Mouse (Mus musculus) hindbrain, embryonic 15.5 days (tissue): ENCODE data around the gene Dbndd2. TPM values are rescaled to one million over a fixed set of nuclear protein-coding genes. Genes with fewer than 3 reads are reported as not detected.

ENCODE experiments used
- ATAC-seq: fragments of 200-750 bp; cut with Nextera tagmentation; 2 replicates; pipeline ENCODE4 v1.8.0; 2017; ENCODE audit warnings: low read depth, moderate number of reproducible peaks, moderate TSS enrichment; ENCODE audit not compliant: low FRiP score
- H3K27ac ChIP-seq: fragments of 300-500 bp; sonication (generic); replicated peaks from 2 replicates; pipeline ENCODE4 v1.5.1; 2015; ENCODE audit warnings: mild to moderate bottlenecking, inconsistent platforms
- H3K27me3 ChIP-seq: fragments of 300-500 bp; sonication (generic); 2 replicates; pipeline ENCODE4 v1.6.1; 2015; ENCODE audit warnings: control low read depth, inconsistent platforms
- H3K36me3 ChIP-seq: fragments of 300-500 bp; sonication (generic); 2 replicates; pipeline ENCODE4 v1.6.1; 2015; ENCODE audit warnings: control low read depth, inconsistent platforms
- H3K4me1 ChIP-seq: fragments of 300-500 bp; sonication (generic); replicated peaks from 2 replicates; pipeline ENCODE4 v1.6.1; 2015; ENCODE audit warnings: control low read depth, inconsistent platforms
- H3K4me2 ChIP-seq: fragments of 300-500 bp; sonication (generic); 2 replicates; pipeline ENCODE4 v1.6.1; 2015; ENCODE audit warnings: moderate library complexity, mild to moderate bottlenecking, inconsistent platforms
- H3K4me3 ChIP-seq: fragments of 300-500 bp; sonication (generic); 2 replicates; pipeline ENCODE4 v1.5.1; 2015; ENCODE audit warnings: mild to moderate bottlenecking, inconsistent platforms
- H3K9ac ChIP-seq: fragments of 300-500 bp; sonication (generic); 2 replicates; pipeline ENCODE4 v1.6.1; 2015; ENCODE audit warnings: inconsistent platforms
- H3K9me3 ChIP-seq: fragments of 300-500 bp; sonication (generic); 2 replicates; pipeline ENCODE4 v1.6.1; 2016; ENCODE audit warnings: control low read depth, inconsistent platforms
- WGBS: fragments of 180-500 bp; shearing (Covaris S2); methylation state at CpG from one replicate; pipeline ENCODE4 v1.1.7; 2015; 5-methylcytosine and 5-hydroxymethylcytosine counted together
- polyA plus RNA-seq: library from polyadenylated mRNA; unstranded; fragments of >200 nt; fragmentation: Nextera tagmentation; extraction: Ambion mirVana; gene quantifications from 2 replicates; pipeline ENCODE4 v1.2.1, GENCODE M21; 2015

Dbndd2 gene
- polyA plus RNA-seq, 1 experiment from 2014 or later: 23.1 TPM

DNA sequence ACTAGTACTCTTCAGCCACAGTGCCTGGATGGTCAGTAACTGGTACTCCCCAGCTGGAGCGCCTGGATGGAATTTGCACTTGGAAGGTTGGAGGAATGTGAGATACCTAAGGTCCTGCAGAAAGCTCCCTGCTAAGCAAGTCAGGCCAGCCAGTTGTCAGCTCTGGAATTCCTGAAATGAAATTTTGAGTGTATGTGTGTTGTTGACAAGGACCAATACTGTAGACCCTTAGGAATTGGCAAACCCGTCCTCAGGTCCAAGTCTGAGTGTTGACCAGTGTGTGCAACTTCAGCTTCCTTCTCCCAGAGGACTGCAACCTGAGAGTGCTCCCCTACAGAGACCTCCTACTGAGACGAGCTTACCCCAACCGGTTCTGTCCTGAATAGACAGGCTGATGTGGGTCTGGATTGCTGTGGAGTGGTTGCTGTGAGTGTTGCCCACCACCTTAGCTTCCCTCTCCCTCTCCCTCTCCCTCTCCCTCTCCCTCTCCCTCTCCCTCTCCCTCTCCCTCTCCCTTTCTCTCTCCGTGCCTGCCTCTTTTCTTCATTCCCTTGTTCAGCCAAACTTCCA is 24.8 kb downstream of the Dbndd2 start:
- Histone ChIP-seq H3K4me2 (no peak overlapping the region), H3K9ac (no peak overlapping the region), H3K27ac (no peak overlapping the region), H3K9me3 (no peaks in the 10 kb centered on the region), H3K36me3 (peaks cover 2% of the 10 kb centered on the region; the same call in 1 of the 2 replicates), H3K4me3 (no peak overlapping the region), H3K27me3 (no peaks in the 10 kb centered on the region), H3K4me1 (no peaks in the 10 kb centered on the region)
- no peak for ATAC-seq
- 49% methylated on average over 5 of the region's 5 CpGs for WGBS

DNA sequence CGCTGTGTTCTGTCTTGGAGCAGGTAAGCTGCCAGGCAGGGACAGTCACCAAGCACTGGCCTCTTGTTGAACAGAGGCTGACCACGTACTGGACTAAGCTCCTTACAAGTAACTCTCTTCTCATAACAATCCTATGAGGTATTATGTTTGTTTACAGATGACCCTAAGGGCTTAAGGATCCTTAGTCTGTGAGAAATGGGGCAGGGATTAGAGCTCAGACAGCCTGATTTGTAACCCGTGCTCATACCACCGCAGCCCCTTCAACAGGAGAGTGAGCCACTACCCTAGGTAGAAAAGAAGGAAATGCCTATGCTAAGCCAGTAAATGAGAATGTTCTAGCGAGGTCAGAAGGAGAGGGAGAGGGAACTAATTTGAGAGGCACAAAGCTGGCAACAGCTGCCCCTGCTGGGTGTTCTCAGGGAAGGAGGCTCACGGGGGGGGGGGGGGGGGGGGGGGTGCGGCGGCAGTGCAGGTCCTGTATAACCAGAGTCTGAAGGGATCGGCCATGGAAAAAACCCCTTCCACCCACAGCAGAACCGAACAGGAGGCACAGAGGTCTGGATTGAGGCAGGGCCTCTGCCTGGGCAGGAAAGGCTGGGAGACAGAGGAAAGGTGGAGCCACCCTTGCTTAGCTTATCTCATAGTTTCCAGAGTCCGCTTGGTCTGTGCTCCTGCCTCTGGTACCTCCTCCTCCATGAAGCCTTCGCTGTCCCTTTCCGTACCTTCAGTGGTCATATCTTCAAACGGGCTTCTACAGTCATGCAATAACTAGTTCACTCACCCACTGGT is 26.4 kb downstream of the Dbndd2 start:
- no peak overlapping the region for H3K9ac ChIP-seq
- no peak for ATAC-seq
- H3K27me3 ChIP-seq: no peaks in the 10 kb centered on the region
- no peak overlapping the region for H3K4me3 ChIP-seq
- no peak overlapping the region for H3K4me2 ChIP-seq
- 77% methylated on average over 11 of the region's 14 CpGs for WGBS
- H3K9me3 ChIP-seq: no peaks in the 10 kb centered on the region
- no peak overlapping the region for H3K27ac ChIP-seq
- H3K4me1 ChIP-seq: no peaks in the 10 kb centered on the region
- H3K36me3 ChIP-seq: no peaks in the 10 kb centered on the region

DNA sequence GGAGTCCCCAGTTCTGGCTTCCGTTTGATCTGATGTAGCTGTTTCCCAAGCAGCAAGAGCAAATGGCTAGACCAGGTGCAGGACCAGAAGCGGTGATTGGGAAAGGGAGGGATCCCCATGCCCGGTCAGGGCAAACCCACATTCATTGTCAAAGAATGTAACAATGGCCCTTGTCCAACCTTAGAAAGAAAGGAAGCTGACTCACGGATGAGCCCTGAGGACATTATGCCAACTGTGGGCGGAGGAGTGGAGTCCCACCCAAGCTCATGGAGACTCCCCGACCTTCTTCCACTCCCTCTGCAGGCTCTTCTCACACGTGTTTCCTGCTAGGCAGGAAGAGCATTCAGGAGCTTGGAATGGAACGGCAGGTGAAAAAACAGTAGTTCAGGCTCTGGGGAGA is 27.5 kb downstream of the Dbndd2 start:
- no peaks in the 10 kb centered on the region for H3K27me3 ChIP-seq
- no peak overlapping the region for H3K9ac ChIP-seq
- no peak for ATAC-seq
- no peak overlapping the region for H3K4me3 ChIP-seq
- H3K9me3 ChIP-seq: no peaks in the 10 kb centered on the region
- H3K27ac ChIP-seq: no peak overlapping the region
- no peak overlapping the region for H3K4me2 ChIP-seq
- H3K4me1 ChIP-seq: no peaks in the 10 kb centered on the region
- no peaks in the 10 kb centered on the region for H3K36me3 ChIP-seq
- WGBS: 72% methylated on average over 8 of the region's 8 CpGs

DNA sequence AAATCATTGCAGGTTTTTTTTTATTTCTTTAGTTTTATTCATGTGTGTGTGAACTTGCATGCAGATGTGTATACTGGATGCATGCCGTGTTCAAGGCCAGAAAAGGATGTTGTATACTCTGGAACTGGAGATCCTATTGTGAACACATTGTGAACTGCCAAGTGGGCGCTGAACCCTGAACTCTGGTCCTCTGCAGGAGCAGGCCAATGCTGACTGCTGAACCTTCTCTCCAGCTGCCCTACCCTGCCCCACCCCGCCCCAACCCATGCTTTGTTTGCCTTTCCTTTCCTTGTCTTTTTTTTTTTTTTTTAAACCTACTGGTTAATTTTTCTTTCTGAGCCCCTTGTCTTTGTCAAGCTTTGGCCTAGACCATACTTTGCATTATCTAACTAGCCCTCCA is 29.0 kb downstream of the Dbndd2 start:
- H3K9ac ChIP-seq: no peak overlapping the region
- no peaks in the 10 kb centered on the region for H3K4me1 ChIP-seq
- ATAC-seq: no peak
- no peaks in the 10 kb centered on the region for H3K27me3 ChIP-seq
- H3K4me2 ChIP-seq: no peak overlapping the region
- H3K9me3 ChIP-seq: no peaks in the 10 kb centered on the region
- no peak overlapping the region for H3K27ac ChIP-seq
- WGBS: 81% methylated on average over 3 of the region's 3 CpGs
- H3K36me3 ChIP-seq: no peaks in the 10 kb centered on the region
- H3K4me3 ChIP-seq: no peak overlapping the region

DNA sequence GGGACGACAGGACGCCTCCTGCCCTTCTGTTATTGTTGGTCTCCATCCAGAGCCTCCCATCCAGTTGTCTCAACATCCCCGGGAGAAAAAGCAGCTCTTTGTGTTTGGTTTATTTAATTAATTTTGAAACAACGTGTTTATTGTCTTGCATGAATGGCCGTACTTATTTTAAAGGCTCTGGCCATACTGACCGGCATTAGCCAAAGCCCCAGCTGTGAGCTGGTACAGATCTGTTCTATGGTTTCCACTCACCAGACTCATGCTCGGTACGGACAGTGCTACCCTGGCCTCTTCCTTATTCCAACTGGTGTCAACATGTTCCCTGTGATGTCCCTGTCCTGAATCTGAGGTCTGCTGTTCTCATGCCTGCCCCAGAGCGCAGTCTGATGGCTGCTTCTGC is 30.0 kb downstream of the Dbndd2 start:
- no peaks in the 10 kb centered on the region for H3K36me3 ChIP-seq
- no peaks in the 10 kb centered on the region for H3K27me3 ChIP-seq
- ATAC-seq: no peak
- WGBS: 77% methylated on average over 9 of the region's 9 CpGs
- no peak overlapping the region for H3K9ac ChIP-seq
- H3K4me2 ChIP-seq: no peak overlapping the region
- H3K4me3 ChIP-seq: no peak overlapping the region
- H3K27ac ChIP-seq: no peak overlapping the region
- H3K4me1 ChIP-seq: no peaks in the 10 kb centered on the region
- H3K9me3 ChIP-seq: no peaks in the 10 kb centered on the region

DNA sequence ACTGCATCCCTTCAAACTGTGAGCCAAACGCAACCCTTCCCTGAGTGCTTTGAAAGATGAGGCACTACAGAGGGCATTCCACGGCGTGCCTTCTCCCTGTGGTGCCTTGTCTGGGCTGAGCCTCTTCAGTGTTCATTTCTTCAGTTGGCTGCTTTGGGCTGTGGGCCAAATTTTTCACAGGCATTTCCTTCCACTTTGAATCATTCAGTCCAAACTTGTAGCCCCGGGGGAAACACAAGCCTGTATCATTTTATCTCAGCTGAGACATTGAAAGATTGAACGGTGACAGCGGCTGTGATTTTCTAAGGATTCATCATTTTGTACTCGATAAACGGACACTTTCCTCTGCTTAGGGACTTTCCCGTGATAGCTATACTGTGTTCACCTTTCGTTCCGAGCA is 30.7 kb downstream of the Dbndd2 start:
- 83% methylated on average over 11 of the region's 11 CpGs for WGBS
- Histone ChIP-seq H3K4me3 (no peak overlapping the region), H3K27ac (no peak overlapping the region), H3K36me3 (no peaks in the 10 kb centered on the region), H3K4me2 (no peak overlapping the region), H3K9ac (no peak overlapping the region), H3K9me3 (no peaks in the 10 kb centered on the region), H3K4me1 (no peaks in the 10 kb centered on the region), H3K27me3 (no peaks in the 10 kb centered on the region)
- no peak for ATAC-seq

DNA sequence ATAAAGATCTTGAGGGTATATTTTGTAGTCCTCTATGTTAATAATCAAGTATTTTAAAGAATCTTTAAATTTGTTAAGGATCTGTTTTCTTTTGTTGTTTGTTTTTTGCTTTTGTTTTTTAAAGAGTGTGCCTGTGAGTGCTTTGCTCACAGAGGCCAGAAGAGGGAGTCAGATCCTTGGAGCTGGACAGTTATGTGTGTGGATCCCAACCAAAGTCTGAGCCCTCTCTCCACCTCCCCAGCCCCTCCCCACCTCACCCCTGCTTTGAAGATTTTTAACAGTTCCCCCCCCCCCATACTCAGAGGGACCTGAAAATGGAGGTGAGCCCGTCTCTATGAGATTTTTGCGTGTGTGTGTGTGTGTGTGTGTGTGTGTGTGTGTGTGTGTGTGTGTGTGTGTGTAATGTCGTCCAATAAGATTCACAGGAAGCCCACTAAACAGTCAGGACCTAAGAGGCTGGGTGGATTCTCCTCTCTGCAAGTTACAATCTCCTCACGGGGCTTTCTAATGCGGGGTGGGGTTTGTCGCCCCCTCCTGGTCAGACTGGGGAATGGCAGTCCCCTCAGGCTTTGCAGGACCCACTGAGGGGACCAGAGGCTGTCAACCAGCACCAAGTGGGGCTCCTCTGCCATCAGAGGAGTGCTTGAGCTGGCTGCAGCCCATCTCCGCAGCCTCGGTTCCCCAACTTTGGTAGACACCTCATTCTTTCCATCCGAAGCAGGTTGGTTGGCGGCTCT is 31.7 kb downstream of the Dbndd2 start:
- 29% methylated on average over 10 of the region's 10 CpGs for WGBS
- Histone ChIP-seq H3K9me3 (no peaks in the 10 kb centered on the region), H3K9ac (no peak overlapping the region), H3K4me2 (no peak overlapping the region), H3K36me3 (no peaks in the 10 kb centered on the region), H3K4me3 (no peak overlapping the region), H3K27me3 (no peaks in the 10 kb centered on the region), H3K4me1 (no peaks in the 10 kb centered on the region), H3K27ac (no peak overlapping the region)
- ATAC-seq: no peak

DNA sequence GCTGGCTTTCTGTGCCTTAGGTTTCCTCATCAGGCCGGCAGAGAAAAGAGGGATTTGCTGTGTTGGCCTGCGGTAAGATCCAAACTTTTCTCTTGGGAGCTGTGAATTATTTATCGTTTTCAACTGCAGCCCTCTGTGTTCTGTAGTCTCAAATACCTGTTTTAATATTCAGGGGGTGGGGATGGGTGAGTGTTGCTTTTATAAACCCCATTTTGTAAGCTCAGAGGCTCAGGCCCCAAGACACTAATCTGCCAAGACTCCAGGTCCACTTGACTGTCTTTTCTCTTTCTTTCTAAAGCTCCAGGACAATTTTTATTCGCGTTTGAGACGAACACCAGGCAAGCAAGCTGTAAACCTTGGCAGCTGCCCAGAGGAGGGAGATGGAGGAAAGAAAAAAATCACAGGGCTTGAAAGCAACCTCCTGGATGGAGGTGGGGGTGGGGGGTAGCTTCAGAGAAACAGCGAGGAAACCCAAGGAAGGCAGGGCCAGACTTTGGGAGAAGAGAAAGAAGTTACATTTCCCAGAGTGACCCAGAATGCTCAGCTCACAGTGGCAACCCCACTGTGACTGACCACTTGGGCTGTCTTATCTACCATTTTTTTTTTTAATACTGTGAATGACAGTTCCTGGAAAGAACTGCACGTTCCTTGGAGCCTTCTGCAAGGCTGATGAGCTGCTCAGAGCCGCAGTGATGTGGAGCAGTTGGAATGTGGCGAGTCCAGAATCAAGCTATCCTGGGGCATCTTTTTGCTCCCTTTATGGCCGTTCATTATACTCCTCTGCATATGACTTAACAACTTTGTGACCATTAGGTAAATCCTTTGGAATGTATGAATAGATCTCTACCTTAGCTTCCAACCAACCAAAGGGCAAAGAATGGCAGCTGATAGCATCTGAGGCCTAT is 32.6 kb downstream of the Dbndd2 start:
- no peak for ATAC-seq
- Histone ChIP-seq H3K27me3 (no peaks in the 10 kb centered on the region), H3K4me2 (no peak overlapping the region), H3K4me1 (no peaks in the 10 kb centered on the region), H3K36me3 (no peaks in the 10 kb centered on the region), H3K4me3 (no peak overlapping the region), H3K9me3 (no peaks in the 10 kb centered on the region), H3K27ac (no peak overlapping the region), H3K9ac (no peak overlapping the region)
- 60% methylated on average over 11 of the region's 11 CpGs for WGBS

DNA sequence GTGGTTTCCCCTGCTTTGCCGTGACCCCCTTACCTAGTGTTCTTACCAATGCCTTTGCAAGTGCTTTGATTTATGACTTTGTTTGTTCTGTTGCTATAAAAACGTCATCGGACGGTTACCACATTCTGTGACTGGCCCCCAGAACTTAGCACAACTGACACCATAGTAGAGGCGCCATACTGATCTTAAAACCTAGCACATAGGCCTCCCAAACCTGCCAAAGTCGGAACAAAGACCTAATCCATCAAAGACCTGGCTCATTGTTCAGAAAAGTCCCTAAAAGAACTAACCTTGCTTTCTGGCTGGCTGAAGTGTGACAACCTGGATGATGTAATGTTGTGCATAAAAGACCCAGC is 33.2 kb downstream of the Dbndd2 start:
- Histone ChIP-seq H3K27me3 (no peaks in the 10 kb centered on the region), H3K27ac (no peak overlapping the region), H3K9me3 (no peaks in the 10 kb centered on the region), H3K4me1 (no peaks in the 10 kb centered on the region), H3K4me2 (no peak overlapping the region), H3K36me3 (no peaks in the 10 kb centered on the region), H3K9ac (no peak overlapping the region), H3K4me3 (no peak overlapping the region)
- 82% methylated on average over 6 of the region's 6 CpGs for WGBS
- ATAC-seq: no peak

DNA sequence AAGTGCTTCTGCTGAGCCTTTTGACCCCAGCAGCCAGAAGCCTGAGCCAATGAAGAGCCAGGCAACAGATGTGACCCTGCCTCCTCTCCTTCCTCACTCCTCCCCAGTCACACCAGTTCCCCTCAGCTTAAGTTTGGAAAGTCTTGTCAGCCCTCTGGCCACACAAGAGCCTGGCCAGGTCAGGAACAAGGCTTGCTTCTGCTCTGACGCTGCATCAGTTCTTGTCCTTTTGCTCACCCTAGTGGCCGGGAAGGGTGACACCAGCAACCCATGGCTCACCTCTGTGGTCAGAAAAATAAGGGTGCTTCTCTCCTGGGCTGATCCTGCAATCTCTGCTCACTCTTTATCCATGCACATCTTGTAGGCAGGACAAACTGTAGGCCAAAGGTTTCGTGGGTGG is 34.9 kb downstream of the Dbndd2 start:
- H3K27me3 ChIP-seq: no peaks in the 10 kb centered on the region
- no peaks in the 10 kb centered on the region for H3K4me1 ChIP-seq
- no peak overlapping the region for H3K27ac ChIP-seq
- no peak overlapping the region for H3K4me3 ChIP-seq
- H3K9ac ChIP-seq: no peak overlapping the region
- ATAC-seq: no peak
- H3K4me2 ChIP-seq: no peak overlapping the region
- H3K36me3 ChIP-seq: no peaks in the 10 kb centered on the region
- 15% methylated on average over 3 of the region's 3 CpGs for WGBS
- no peaks in the 10 kb centered on the region for H3K9me3 ChIP-seq

DNA sequence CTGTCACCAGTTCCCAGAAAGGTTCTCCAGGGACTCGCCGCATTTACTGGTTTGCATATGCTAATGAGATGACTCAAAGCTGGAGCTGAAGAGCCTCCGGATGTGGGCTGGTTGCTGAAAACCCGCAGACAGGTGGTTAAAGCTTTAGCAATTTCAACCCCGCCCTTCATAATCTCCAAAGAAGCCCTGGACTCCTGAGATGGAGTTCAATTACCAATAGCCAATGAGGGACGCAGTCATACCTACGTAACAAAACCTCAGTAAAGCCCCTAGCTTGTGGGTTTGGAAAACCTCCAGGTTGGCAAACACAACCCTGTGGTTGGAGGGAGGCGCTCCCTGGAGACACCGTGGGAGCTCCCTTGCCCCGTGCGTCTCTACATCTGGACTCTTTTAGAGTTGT is 35.9 kb downstream of the Dbndd2 start:
- Histone ChIP-seq H3K36me3 (no peaks in the 10 kb centered on the region), H3K9ac (no peak overlapping the region), H3K4me2 (no peak overlapping the region), H3K27me3 (no peaks in the 10 kb centered on the region), H3K4me3 (no peak overlapping the region), H3K27ac (no peak overlapping the region), H3K9me3 (no peaks in the 10 kb centered on the region), H3K4me1 (no peaks in the 10 kb centered on the region)
- ATAC-seq: no peak
- WGBS: 23% methylated on average over 11 of the region's 11 CpGs

DNA sequence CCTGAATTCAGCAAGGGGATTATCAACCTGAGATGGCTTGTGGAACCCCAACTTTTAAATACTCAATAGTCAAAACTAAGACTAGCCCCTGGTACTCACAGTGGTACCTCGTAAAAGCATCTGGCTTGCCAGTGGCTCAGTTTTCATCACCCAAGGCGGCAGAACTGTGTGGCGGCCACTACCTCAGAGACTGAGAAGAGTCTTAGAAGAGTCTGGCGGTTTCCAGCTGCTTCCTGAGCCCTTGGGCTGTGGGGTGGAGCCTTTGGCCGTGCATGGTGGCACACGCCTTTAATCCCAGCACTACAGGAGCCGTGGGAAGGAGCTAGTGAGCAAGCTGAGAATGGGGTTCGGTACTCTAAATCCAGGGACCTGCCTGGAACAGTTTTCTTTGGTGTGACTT is 36.4 kb downstream of the Dbndd2 start:
- H3K27me3 ChIP-seq: no peaks in the 10 kb centered on the region
- 40% methylated on average over 8 of the region's 8 CpGs for WGBS
- no peak for ATAC-seq
- no peak overlapping the region for H3K27ac ChIP-seq
- no peaks in the 10 kb centered on the region for H3K4me1 ChIP-seq
- H3K36me3 ChIP-seq: no peaks in the 10 kb centered on the region
- no peak overlapping the region for H3K9ac ChIP-seq
- no peaks in the 10 kb centered on the region for H3K9me3 ChIP-seq
- H3K4me3 ChIP-seq: no peak overlapping the region
- no peak overlapping the region for H3K4me2 ChIP-seq
